Mouse (Mus musculus) embryonic facial prominence, embryonic 15.5 days (tissue): ENCODE results near the gene Pex11a. TPM values are rescaled to one million over a fixed set of nuclear protein-coding genes. Genes with fewer than 3 reads are reported as not detected.

ENCODE experiments used
- ATAC-seq: fragments of 200-750 bp; cut with Nextera tagmentation; 2 replicates; pipeline ENCODE4 v1.8.0; 2017; ENCODE audit warnings: low read depth, moderate TSS enrichment; ENCODE audit not compliant: insufficient number of reproducible peaks, low FRiP score, low TSS enrichment
- H3K27ac ChIP-seq: fragments of 300-500 bp; sonication (generic); replicated peaks from 2 replicates; pipeline ENCODE4 v1.5.1; 2015; ENCODE audit warnings: mild to moderate bottlenecking, inconsistent platforms
- H3K27me3 ChIP-seq: fragments of 300-500 bp; sonication (generic); 2 replicates; pipeline ENCODE4 v1.6.1; 2015; ENCODE audit warnings: inconsistent platforms
- H3K36me3 ChIP-seq: fragments of 300-500 bp; sonication (generic); 2 replicates; pipeline ENCODE4 v1.6.1; 2015; ENCODE audit warnings: mild to moderate bottlenecking, inconsistent platforms
- H3K4me1 ChIP-seq: fragments of 300-500 bp; sonication (generic); 2 replicates; pipeline ENCODE4 v1.6.1; 2015; ENCODE audit warnings: inconsistent platforms
- H3K4me2 ChIP-seq: fragments of 300-500 bp; sonication (generic); replicated peaks from 2 replicates; pipeline ENCODE4 v1.6.1; 2015; ENCODE audit warnings: mild to moderate bottlenecking, inconsistent platforms
- H3K4me3 ChIP-seq: fragments of 300-500 bp; sonication (generic); replicated peaks from 2 replicates; pipeline ENCODE4 v1.5.1; 2015; ENCODE audit warnings: mild to moderate bottlenecking, inconsistent platforms
- H3K9ac ChIP-seq: fragments of 300-500 bp; sonication (generic); 2 replicates; pipeline ENCODE4 v1.6.1; 2015; ENCODE audit warnings: inconsistent platforms
- H3K9me3 ChIP-seq: fragments of 300-500 bp; sonication (generic); replicated peaks from 2 replicates; pipeline ENCODE4 v1.6.1; 2016; ENCODE audit warnings: inconsistent platforms
- WGBS: fragments of 180-500 bp; shearing (Covaris S2); methylation state at CpG from one replicate; pipeline ENCODE4 v1.1.7; 2015; 5-methylcytosine and 5-hydroxymethylcytosine counted together
- polyA plus RNA-seq: library from polyadenylated mRNA; unstranded; fragments of >200 nt; fragmentation: Nextera tagmentation; extraction: Ambion mirVana; gene quantifications from 2 replicates; pipeline ENCODE4 v1.2.1, GENCODE M21; 2015

Pex11a gene
- polyA plus RNA-seq, 1 experiment from 2014 or later = 12.8 TPM

DNA sequence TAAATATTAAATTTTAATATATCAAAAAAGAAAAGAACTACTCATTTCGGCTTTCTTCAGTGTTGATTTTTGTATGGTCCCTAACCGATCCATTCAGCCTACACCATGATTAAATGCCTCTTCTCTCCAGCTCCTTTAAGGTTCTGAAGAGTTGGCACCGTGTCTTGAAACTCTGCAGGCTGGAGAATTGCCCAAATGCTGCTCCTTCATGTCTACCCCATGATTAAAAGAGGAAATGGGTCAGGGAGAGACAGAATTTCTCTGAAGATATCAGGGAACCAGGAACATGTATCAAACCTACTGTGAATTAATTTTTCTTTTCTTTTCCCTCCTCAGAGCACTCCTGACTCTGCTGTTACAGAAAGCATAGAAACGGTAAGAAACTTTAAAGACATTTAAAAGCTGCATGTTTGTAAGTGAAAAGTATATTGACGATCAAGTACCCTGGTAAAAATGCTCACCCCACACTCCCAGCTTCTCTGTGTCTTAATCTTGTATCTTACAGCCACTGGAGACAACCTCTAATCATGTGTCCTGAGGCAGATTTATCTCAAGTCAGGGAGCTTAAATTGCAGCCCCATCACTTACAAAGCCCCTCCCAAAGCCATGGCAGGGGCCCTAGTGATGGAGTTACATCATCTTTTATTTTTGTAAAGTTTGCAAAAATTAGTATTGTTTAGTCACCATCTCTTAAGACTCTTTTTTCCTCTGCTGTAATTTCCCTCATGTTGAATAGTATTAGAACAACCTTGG lies 18.4 kb upstream of the Pex11a start:
- WGBS = 66% methylated on average over 5 of the region's 5 CpGs
- Histone ChIP-seq H3K4me2 (no peak overlapping the region), H3K36me3 (no peaks in the 10 kb centered on the region), H3K4me3 (no peak overlapping the region), H3K27ac (no peak overlapping the region), H3K9me3 (no peaks in the 10 kb centered on the region), H3K27me3 (no peaks in the 10 kb centered on the region), H3K4me1 (no peaks in the 10 kb centered on the region), H3K9ac (no peak overlapping the region)
- no peak for ATAC-seq

DNA sequence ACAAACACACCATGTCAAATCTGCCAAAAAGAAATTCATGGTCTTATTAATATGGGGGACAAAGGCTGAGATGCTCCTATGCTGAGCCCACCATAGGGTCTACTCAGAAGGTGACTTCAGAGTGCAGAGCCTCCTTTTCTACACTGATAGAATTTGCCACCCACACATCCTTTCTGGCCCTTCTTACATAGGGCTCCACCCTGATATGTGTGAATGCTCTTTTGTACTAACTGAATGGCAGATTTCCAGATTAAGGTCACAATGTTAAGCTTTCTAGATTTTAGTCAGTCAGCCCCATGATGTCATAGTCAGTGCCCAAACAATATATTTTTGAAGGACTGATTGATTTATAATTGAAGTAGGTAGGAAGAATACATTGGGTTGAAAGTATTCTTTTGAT lies 16.8 kb upstream of the Pex11a start:
- H3K36me3 ChIP-seq = no peaks in the 10 kb centered on the region
- no peak overlapping the region for H3K27ac ChIP-seq
- H3K9ac ChIP-seq = no peak overlapping the region
- no peaks in the 10 kb centered on the region for H3K9me3 ChIP-seq
- no peak for ATAC-seq
- no peaks in the 10 kb centered on the region for H3K27me3 ChIP-seq
- no peak overlapping the region for H3K4me3 ChIP-seq
- H3K4me1 ChIP-seq = no peaks in the 10 kb centered on the region
- no peak overlapping the region for H3K4me2 ChIP-seq

DNA sequence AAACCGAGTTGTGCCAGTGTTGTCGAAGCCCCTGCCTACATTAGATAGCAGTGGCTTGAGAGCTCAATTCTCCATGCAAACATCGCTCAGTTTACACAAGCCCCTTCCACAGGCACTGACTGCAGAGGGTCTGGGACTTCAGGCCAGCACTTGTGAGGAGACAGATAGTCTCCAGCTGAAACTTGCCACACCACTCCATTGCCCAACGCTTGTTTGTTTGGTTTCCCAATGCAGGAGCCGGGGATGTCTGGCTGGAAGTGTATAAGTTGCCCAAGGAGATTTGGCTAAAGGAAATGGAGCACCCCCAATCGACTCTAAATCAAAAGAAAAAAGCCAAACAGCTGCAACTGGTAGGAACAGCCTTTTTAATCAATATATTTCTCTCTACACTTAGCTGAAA lies 15.2 kb upstream of the Pex11a start:
- H3K4me1 ChIP-seq = no peaks in the 10 kb centered on the region
- no peaks in the 10 kb centered on the region for H3K36me3 ChIP-seq
- no peak overlapping the region for H3K9ac ChIP-seq
- H3K9me3 ChIP-seq = no peaks in the 10 kb centered on the region
- no peak overlapping the region for H3K4me2 ChIP-seq
- H3K4me3 ChIP-seq = no peak overlapping the region
- H3K27ac ChIP-seq = no peak overlapping the region
- ATAC-seq = no peak
- WGBS = 70% methylated on average over 6 of the region's 6 CpGs
- no peaks in the 10 kb centered on the region for H3K27me3 ChIP-seq

DNA sequence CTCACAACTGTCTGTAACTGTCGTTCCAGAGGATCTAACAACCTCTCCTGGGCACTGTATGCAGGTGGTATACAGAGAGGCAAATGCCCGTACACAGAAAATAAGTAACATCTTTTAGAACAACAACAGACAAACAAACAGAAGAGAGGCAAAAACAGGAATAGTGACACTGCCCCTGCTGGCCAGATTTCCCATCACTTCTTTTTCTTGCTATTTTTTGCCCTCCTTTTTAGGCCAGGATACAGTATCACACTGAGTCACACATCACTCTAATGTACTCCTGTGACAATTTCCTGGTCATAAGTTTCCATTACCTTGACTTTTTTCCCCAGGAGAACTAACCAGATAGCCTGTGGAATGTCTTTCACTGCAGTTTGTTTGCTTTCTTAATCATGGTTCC lies 13.4 kb upstream of the Pex11a start:
- Histone ChIP-seq H3K36me3 (no peaks in the 10 kb centered on the region), H3K9ac (no peak overlapping the region), H3K4me1 (no peaks in the 10 kb centered on the region), H3K27ac (no peak overlapping the region), H3K27me3 (no peaks in the 10 kb centered on the region), H3K9me3 (no peaks in the 10 kb centered on the region), H3K4me3 (no peak overlapping the region), H3K4me2 (no peak overlapping the region)
- WGBS = 45% methylated on average over 2 of the region's 2 CpGs
- ATAC-seq = no peak

GRCm38 (mm10) chr7:79749511-79749910 lies 6.6 kb upstream of the Pex11a start:
- Histone ChIP-seq H3K9me3 (no peaks in the 10 kb centered on the region), H3K4me3 (no peak overlapping the region), H3K4me2 (no peak overlapping the region), H3K4me1 (no peaks in the 10 kb centered on the region), H3K9ac (no peak overlapping the region), H3K27me3 (no peaks in the 10 kb centered on the region), H3K27ac (no peak overlapping the region), H3K36me3 (no peaks in the 10 kb centered on the region)
- ATAC-seq = no peak
- WGBS = 79% methylated on average over 6 of the region's 6 CpGs

- WGBS = 63% methylated on average over 6 of the region's 6 CpGs
- ATAC-seq = no peak
- no peak overlapping the region for H3K4me2 ChIP-seq
- H3K27ac ChIP-seq = no peak overlapping the region
- no peak overlapping the region for H3K4me3 ChIP-seq
- peaks cover 7% of the 10 kb centered on the region for H3K4me1 ChIP-seq
- H3K9me3 ChIP-seq = no peaks in the 10 kb centered on the region
- no peaks in the 10 kb centered on the region for H3K36me3 ChIP-seq
- no peaks in the 10 kb centered on the region for H3K27me3 ChIP-seq
- no peak overlapping the region for H3K9ac ChIP-seq
These were observed 4.7 kb upstream of the Pex11a start for GRCm38 (mm10) chr7:79747659-79748058.

DNA sequence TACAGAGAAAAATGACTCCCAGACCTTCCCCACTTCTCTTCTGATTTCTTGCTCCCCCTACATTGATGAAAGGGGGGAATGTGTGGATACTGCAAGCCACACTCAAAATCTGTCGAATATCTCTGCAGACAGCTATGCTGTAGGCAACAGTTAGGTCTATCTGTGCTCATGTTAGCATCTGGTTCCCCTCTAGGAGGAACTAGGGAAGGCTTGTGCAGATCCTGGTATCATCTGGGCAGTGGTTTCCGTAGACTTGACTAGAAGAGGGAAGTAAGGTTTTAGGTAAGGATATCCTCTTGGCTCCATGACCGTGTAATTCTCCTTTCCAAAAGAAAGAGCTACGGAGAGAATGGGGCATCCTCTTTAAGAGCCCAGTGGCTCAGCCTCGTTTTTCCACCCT lies 1.7 kb upstream of the Pex11a start:
- WGBS = 78% methylated on average over 5 of the region's 5 CpGs
- Histone ChIP-seq H3K27ac (no peak overlapping the region), H3K9me3 (no peaks in the 10 kb centered on the region), H3K9ac (no peak overlapping the region), H3K36me3 (no peaks in the 10 kb centered on the region), H3K4me2 (no peak overlapping the region), H3K27me3 (no peaks in the 10 kb centered on the region), H3K4me1 (peaks cover 7% of the 10 kb centered on the region), H3K4me3 (no peak overlapping the region)
- ATAC-seq = no peak

DNA sequence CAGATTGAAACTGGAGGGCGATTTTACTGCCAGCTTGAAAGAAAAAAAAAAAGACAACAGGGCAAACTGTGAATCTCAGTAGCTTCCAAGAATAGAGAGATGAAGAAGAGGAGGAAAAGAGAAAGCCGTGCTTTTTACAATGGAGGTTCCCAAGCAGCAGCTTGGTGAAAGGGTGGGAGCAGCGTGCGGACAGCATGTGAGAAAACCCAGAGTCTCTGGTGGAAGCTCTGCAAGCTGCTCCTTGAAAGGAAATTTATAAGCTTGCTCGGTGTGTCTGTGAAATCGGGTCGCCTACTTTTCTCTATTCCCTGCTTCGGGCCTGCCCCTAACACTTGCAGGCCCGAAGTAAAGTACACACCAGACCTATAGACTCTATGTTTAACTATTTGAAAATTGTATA lies 1.1 kb upstream of the Pex11a start:
- no peaks in the 10 kb centered on the region for H3K36me3 ChIP-seq
- H3K4me1 ChIP-seq = peaks cover 7% of the 10 kb centered on the region
- H3K27me3 ChIP-seq = no peaks in the 10 kb centered on the region
- no peak overlapping the region for H3K4me3 ChIP-seq
- H3K27ac ChIP-seq = no peak overlapping the region
- WGBS = 89% methylated on average over 9 of the region's 9 CpGs
- no peak overlapping the region for H3K4me2 ChIP-seq
- no peak for ATAC-seq
- H3K9me3 ChIP-seq = no peaks in the 10 kb centered on the region
- H3K9ac ChIP-seq = no peak overlapping the region

GRCm38 (mm10) chr7:79742277-79742658 lies 663 bp downstream of the Pex11a start:
- ATAC-seq = no peak
- Histone ChIP-seq H3K27ac (no peak overlapping the region), H3K4me1 (peaks cover 7% of the 10 kb centered on the region), H3K4me3 (peak overlapping the region; percentile 79), H3K4me2 (peak overlapping the region; percentile 94), H3K9me3 (no peaks in the 10 kb centered on the region), H3K27me3 (no peaks in the 10 kb centered on the region), H3K9ac (peak overlapping the region; percentile 57), H3K36me3 (peaks cover 4% of the 10 kb centered on the region; the same call in 1 of the 2 replicates)
- WGBS = 17% methylated on average over 11 of the region's 11 CpGs

GRCm38 (mm10) chr7:79740279-79740678 lies 2.7 kb downstream of the Pex11a start:
- 81% methylated on average over 4 of the region's 4 CpGs for WGBS
- Histone ChIP-seq H3K9me3 (no peaks in the 10 kb centered on the region), H3K9ac (no peak overlapping the region), H3K27me3 (no peaks in the 10 kb centered on the region), H3K36me3 (peaks cover 11% of the 10 kb centered on the region), H3K4me1 (peaks cover 7% of the 10 kb centered on the region), H3K27ac (no peak overlapping the region), H3K4me3 (no peak overlapping the region), H3K4me2 (no peak overlapping the region)
- ATAC-seq = no peak

GRCm38 (mm10) chr7:79738913-79739312 lies 4.0 kb downstream of the Pex11a start:
- Histone ChIP-seq H3K27me3 (no peaks in the 10 kb centered on the region), H3K4me1 (peaks cover 7% of the 10 kb centered on the region), H3K4me2 (no peak overlapping the region), H3K9ac (no peak overlapping the region), H3K4me3 (no peak overlapping the region), H3K36me3 (peaks cover 11% of the 10 kb centered on the region), H3K9me3 (no peaks in the 10 kb centered on the region), H3K27ac (no peak overlapping the region)
- no peak for ATAC-seq
- 81% methylated on average over 2 of the region's 2 CpGs for WGBS

DNA sequence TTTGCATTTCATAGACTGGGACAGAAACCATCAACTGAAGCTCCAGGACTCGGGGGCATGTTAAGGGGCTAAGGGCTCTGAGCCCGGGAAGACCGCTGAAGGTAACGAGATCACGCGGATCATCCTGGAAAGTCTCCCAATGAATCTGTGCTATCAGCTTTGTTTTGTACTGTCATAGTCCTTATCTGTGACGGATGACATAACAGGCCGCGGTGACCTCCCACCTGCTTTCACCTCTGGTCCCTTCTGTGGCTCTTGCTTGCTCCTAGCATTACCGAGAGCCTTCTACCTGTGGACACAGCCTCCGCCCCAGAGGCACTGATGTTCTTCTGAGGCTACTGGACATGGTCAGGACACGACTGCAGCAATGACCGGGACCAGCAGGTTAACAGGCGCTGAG lies 6.4 kb downstream of the Pex11a start:
- no peak for ATAC-seq
- H3K4me1 ChIP-seq = no peaks in the 10 kb centered on the region
- 91% methylated on average over 14 of the region's 14 CpGs for WGBS
- H3K27ac ChIP-seq = no peak overlapping the region
- no peak overlapping the region for H3K4me3 ChIP-seq
- no peaks in the 10 kb centered on the region for H3K27me3 ChIP-seq
- H3K9me3 ChIP-seq = no peaks in the 10 kb centered on the region
- H3K9ac ChIP-seq = no peak overlapping the region
- no peak overlapping the region for H3K4me2 ChIP-seq
- H3K36me3 ChIP-seq = peaks cover 11% of the 10 kb centered on the region
